Mouse (Mus musculus) hindbrain, embryonic 15.5 days (tissue): ENCODE measurements at regions not wholly inside any gene's neighbourhood (a gene's known extent, or its start where the extent isn't known, plus 50 kb on each side); places are given as distances from the start of the nearest gene placed in this dataset.

Experiments
- ATAC-seq: fragments of 200-750 bp; cut with Nextera tagmentation; 2 replicates; pipeline ENCODE4 v1.8.0; 2017; ENCODE audit warnings: low read depth, moderate number of reproducible peaks, moderate TSS enrichment; ENCODE audit not compliant: low FRiP score
- H3K27ac ChIP-seq: fragments of 300-500 bp; sonication (generic); replicated peaks from 2 replicates; pipeline ENCODE4 v1.5.1; 2015; ENCODE audit warnings: mild to moderate bottlenecking, inconsistent platforms
- H3K27me3 ChIP-seq: fragments of 300-500 bp; sonication (generic); 2 replicates; pipeline ENCODE4 v1.6.1; 2015; ENCODE audit warnings: control low read depth, inconsistent platforms
- H3K36me3 ChIP-seq: fragments of 300-500 bp; sonication (generic); 2 replicates; pipeline ENCODE4 v1.6.1; 2015; ENCODE audit warnings: control low read depth, inconsistent platforms
- H3K4me1 ChIP-seq: fragments of 300-500 bp; sonication (generic); replicated peaks from 2 replicates; pipeline ENCODE4 v1.6.1; 2015; ENCODE audit warnings: control low read depth, inconsistent platforms
- H3K4me2 ChIP-seq: fragments of 300-500 bp; sonication (generic); 2 replicates; pipeline ENCODE4 v1.6.1; 2015; ENCODE audit warnings: moderate library complexity, mild to moderate bottlenecking, inconsistent platforms
- H3K4me3 ChIP-seq: fragments of 300-500 bp; sonication (generic); 2 replicates; pipeline ENCODE4 v1.5.1; 2015; ENCODE audit warnings: mild to moderate bottlenecking, inconsistent platforms
- H3K9ac ChIP-seq: fragments of 300-500 bp; sonication (generic); 2 replicates; pipeline ENCODE4 v1.6.1; 2015; ENCODE audit warnings: inconsistent platforms
- H3K9me3 ChIP-seq: fragments of 300-500 bp; sonication (generic); 2 replicates; pipeline ENCODE4 v1.6.1; 2016; ENCODE audit warnings: control low read depth, inconsistent platforms
- WGBS: fragments of 180-500 bp; shearing (Covaris S2); methylation state at CpG from one replicate; pipeline ENCODE4 v1.1.7; 2015; 5-methylcytosine and 5-hydroxymethylcytosine counted together

GRCm38 (mm10) chr3:128002905-128003641 is 106.9 kb upstream of the Fam241a start:
- no peak for ATAC-seq
- Histone ChIP-seq H3K27ac (no peak overlapping the region), H3K27me3 (no peaks in the 10 kb centered on the region), H3K4me3 (no peak overlapping the region), H3K36me3 (no peaks in the 10 kb centered on the region), H3K4me2 (no peak overlapping the region), H3K4me1 (no peaks in the 10 kb centered on the region), H3K9me3 (no peaks in the 10 kb centered on the region), H3K9ac (no peak overlapping the region)
- 84% methylated on average over 18 of the region's 18 CpGs for WGBS

DNA sequence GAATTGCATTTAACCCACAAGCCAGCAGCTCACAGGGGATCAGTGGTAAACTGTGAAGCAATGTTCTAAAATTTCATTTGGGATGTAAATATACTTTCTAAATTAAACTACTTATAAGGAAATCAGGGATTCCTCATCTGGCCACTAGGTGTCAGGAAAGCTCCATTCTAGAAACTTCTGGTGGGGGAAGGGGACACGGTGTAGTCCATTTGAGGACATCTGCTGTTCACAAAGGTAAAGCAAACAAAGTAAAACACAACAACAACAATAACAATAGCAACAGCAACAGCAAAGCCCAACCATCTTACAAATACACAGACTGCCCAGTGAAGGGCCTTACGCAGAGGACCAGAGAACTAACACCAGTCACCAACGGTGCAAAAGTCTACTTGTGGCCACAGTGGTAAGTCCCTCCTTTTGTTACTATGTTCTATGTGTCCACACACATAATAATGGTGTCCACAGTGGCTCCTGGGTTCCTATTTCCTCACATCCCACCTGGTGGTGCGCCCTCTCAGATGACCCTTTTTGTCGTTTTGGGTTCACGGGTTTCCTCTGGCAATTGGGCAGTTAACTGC is 105.9 kb upstream of the Fam241a start:
- Histone ChIP-seq H3K27ac (no peak overlapping the region), H3K27me3 (no peaks in the 10 kb centered on the region), H3K36me3 (no peaks in the 10 kb centered on the region), H3K9me3 (no peaks in the 10 kb centered on the region), H3K4me3 (no peak overlapping the region), H3K9ac (no peak overlapping the region), H3K4me2 (no peak overlapping the region), H3K4me1 (no peaks in the 10 kb centered on the region)
- 71% methylated on average over 6 of the region's 6 CpGs for WGBS
- peak; percentile 38; the same call in 1 of the 2 replicates for ATAC-seq

GRCm38 (mm10) chr3:127995678-127996077 is 99.6 kb upstream of the Fam241a start:
- Histone ChIP-seq H3K27ac (no peak overlapping the region), H3K4me1 (no peaks in the 10 kb centered on the region), H3K4me2 (no peak overlapping the region), H3K36me3 (no peaks in the 10 kb centered on the region), H3K9ac (no peak overlapping the region), H3K27me3 (no peaks in the 10 kb centered on the region), H3K9me3 (no peaks in the 10 kb centered on the region), H3K4me3 (no peak overlapping the region)
- ATAC-seq = no peak
- whole genome bisulfite sequencing = 78% methylated on average over 7 of the region's 7 CpGs

DNA sequence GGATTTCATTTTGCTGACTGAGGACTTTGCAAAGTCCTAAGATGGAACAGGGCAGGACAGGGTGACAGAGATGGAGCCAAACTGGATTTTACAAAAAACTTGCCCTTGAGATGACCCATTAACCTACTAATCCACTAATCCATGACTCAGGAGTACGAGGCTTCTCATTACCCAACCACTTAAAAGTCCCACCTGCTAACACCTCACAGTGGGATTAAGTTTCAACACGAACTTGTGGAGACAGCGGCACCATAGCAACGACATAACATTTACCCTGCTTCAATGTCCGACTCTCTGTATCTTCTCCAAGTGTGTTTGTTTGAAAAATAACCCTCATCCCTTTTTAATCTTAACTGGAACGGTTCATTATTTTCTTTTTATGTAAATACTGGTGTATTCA is 91.5 kb upstream of the Fam241a start:
- H3K9ac ChIP-seq = no peak overlapping the region
- H3K27ac ChIP-seq = no peak overlapping the region
- no peaks in the 10 kb centered on the region for H3K36me3 ChIP-seq
- H3K27me3 ChIP-seq = no peaks in the 10 kb centered on the region
- H3K9me3 ChIP-seq = no peaks in the 10 kb centered on the region
- WGBS = 75% methylated on average over 6 of the region's 6 CpGs
- no peak for ATAC-seq
- H3K4me2 ChIP-seq = no peak overlapping the region
- no peaks in the 10 kb centered on the region for H3K4me1 ChIP-seq
- H3K4me3 ChIP-seq = no peak overlapping the region

DNA sequence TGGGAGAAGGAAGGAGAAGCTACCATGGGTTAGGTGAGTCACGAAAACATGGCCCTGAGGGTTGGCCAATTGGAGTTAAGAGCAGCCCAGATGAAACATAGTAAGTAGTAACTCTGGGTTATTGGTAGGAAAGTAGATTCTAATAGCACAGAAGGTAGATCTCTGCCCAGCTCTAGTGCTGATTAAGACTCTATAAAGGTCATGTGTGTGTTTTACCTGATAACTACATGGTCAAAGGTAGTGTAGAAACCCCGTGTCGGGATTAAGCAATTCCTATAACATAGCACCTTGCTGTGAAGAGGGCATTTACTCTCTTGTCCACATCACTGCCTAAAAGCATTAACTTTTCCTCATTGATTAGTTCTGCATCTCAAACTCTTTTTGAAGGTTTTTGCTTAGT is 89.0 kb upstream of the Fam241a start:
- 85% methylated on average over 3 of the region's 3 CpGs for WGBS
- no peaks in the 10 kb centered on the region for H3K36me3 ChIP-seq
- no peaks in the 10 kb centered on the region for H3K27me3 ChIP-seq
- no peak overlapping the region for H3K9ac ChIP-seq
- no peak for ATAC-seq
- no peak overlapping the region for H3K4me2 ChIP-seq
- H3K27ac ChIP-seq = no peak overlapping the region
- H3K9me3 ChIP-seq = no peaks in the 10 kb centered on the region
- H3K4me1 ChIP-seq = no peaks in the 10 kb centered on the region
- no peak overlapping the region for H3K4me3 ChIP-seq

- no peak overlapping the region for H3K4me2 ChIP-seq
- H3K4me3 ChIP-seq = no peak overlapping the region
- H3K4me1 ChIP-seq = no peaks in the 10 kb centered on the region
- H3K36me3 ChIP-seq = no peaks in the 10 kb centered on the region
- ATAC-seq = no peak
- H3K9ac ChIP-seq = no peak overlapping the region
- H3K27ac ChIP-seq = no peak overlapping the region
- 80% methylated on average over 6 of the region's 6 CpGs for WGBS
- H3K9me3 ChIP-seq = no peaks in the 10 kb centered on the region
- no peaks in the 10 kb centered on the region for H3K27me3 ChIP-seq
Measured at GRCm38 (mm10) chr3:127977240-127977639, 81.1 kb upstream of the Fam241a start.

DNA sequence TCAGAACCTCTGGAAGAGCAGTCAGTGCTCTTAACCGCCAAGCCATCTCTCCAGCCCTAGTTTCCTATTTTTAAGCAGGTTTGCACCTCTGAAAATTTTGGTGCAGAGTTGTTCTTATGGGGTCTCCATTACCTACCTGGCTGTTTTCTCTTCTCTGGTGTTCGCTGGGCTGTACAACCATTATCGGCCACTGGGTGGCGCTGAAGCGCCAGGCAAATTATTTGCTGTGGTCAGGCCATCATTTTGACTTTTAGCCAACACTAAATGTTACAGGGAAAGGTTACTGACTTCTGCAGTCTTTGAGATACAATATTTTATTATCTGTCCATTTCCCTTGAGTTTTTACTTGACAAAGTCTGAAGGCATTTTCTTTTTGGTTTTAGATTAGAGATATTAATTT is 74.8 kb upstream of the Fam241a start:
- H3K27me3 ChIP-seq = no peaks in the 10 kb centered on the region
- ATAC-seq = no peak
- no peaks in the 10 kb centered on the region for H3K36me3 ChIP-seq
- no peak overlapping the region for H3K4me3 ChIP-seq
- no peak overlapping the region for H3K4me2 ChIP-seq
- 5% methylated on average over 5 of the region's 5 CpGs for WGBS
- H3K27ac ChIP-seq = no peak overlapping the region
- no peak overlapping the region for H3K9ac ChIP-seq
- no peaks in the 10 kb centered on the region for H3K9me3 ChIP-seq
- H3K4me1 ChIP-seq = no peaks in the 10 kb centered on the region

- Histone ChIP-seq H3K4me1 (no peaks in the 10 kb centered on the region), H3K9ac (no peak overlapping the region), H3K36me3 (no peaks in the 10 kb centered on the region), H3K27me3 (no peaks in the 10 kb centered on the region), H3K9me3 (no peaks in the 10 kb centered on the region), H3K4me2 (no peak overlapping the region), H3K4me3 (no peak overlapping the region), H3K27ac (no peak overlapping the region)
- 75% methylated on average over 10 of the region's 10 CpGs for WGBS
- ATAC-seq = no peak
Measured at GRCm38 (mm10) chr3:127967170-127967569, 71.0 kb upstream of the Fam241a start.

- Histone ChIP-seq H3K27ac (no peak overlapping the region), H3K27me3 (no peaks in the 10 kb centered on the region), H3K4me3 (no peak overlapping the region), H3K4me1 (no peaks in the 10 kb centered on the region), H3K9ac (no peak overlapping the region), H3K9me3 (no peaks in the 10 kb centered on the region), H3K36me3 (no peaks in the 10 kb centered on the region), H3K4me2 (no peak overlapping the region)
- ATAC-seq = no peak
- WGBS = 76% methylated on average over 4 of the region's 4 CpGs
Measured at GRCm38 (mm10) chr3:127966214-127966613, 70.1 kb upstream of the Fam241a start.

GRCm38 (mm10) chr3:127958919-127959684 is 63.0 kb upstream of the Fam241a start:
- H3K9me3 ChIP-seq = no peaks in the 10 kb centered on the region
- H3K27me3 ChIP-seq = no peaks in the 10 kb centered on the region
- H3K9ac ChIP-seq = no peak overlapping the region
- ATAC-seq = no peak
- no peak overlapping the region for H3K4me3 ChIP-seq
- H3K4me2 ChIP-seq = no peak overlapping the region
- no peaks in the 10 kb centered on the region for H3K36me3 ChIP-seq
- no peaks in the 10 kb centered on the region for H3K4me1 ChIP-seq
- WGBS = 39% methylated on average over 13 of the region's 13 CpGs
- H3K27ac ChIP-seq = no peak overlapping the region

DNA sequence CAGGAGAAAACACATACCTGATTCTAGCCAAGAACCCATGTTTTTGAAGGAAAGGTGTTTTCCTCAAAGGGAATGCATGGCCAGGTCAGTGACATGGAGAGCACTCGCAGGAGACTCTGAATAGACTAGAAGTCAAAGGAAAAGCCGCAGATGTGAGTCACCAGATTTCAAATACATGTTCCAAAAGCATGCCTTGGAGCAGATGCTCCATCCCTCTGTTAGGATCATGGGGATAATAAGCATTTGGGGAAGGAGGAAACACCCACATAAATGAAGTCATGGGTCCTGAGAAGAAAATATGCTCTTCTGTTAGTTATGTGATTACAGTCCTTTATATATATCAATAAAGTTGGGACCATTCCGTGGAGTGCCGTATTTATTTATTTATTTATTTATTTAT is 58.7 kb upstream of the Fam241a start:
- Histone ChIP-seq H3K36me3 (no peaks in the 10 kb centered on the region), H3K27ac (no peak overlapping the region), H3K9me3 (no peaks in the 10 kb centered on the region), H3K4me3 (no peak overlapping the region), H3K27me3 (no peaks in the 10 kb centered on the region), H3K4me2 (no peak overlapping the region), H3K9ac (no peak overlapping the region), H3K4me1 (no peaks in the 10 kb centered on the region)
- no peak for ATAC-seq
- 96% methylated on average over 4 of the region's 4 CpGs for WGBS

GRCm38 (mm10) chr3:127953610-127954009 is 57.5 kb upstream of the Fam241a start:
- H3K27me3 ChIP-seq = no peaks in the 10 kb centered on the region
- no peaks in the 10 kb centered on the region for H3K9me3 ChIP-seq
- no peak overlapping the region for H3K27ac ChIP-seq
- H3K4me1 ChIP-seq = no peaks in the 10 kb centered on the region
- no peaks in the 10 kb centered on the region for H3K36me3 ChIP-seq
- H3K4me2 ChIP-seq = no peak overlapping the region
- H3K4me3 ChIP-seq = no peak overlapping the region
- ATAC-seq = no peak
- WGBS = 84% methylated on average over 4 of the region's 4 CpGs
- no peak overlapping the region for H3K9ac ChIP-seq
